Mouse (Mus musculus) lung, postnatal 0 days (tissue): ENCODE measurements around the gene Sppl2b.

Experiments used
- CTCF ChIP-seq: IDR thresholded peaks from 2 replicates; pipeline ENCODE4 v1.5.1; 2016; ENCODE audit warnings: antibody characterized with exemption, mild to moderate bottlenecking
- EP300 ChIP-seq: IDR thresholded peaks from 2 replicates; pipeline ENCODE4 v1.6.1; 2016; ENCODE audit warnings: antibody characterized with exemption, mild to moderate bottlenecking, control low read depth

DNA sequence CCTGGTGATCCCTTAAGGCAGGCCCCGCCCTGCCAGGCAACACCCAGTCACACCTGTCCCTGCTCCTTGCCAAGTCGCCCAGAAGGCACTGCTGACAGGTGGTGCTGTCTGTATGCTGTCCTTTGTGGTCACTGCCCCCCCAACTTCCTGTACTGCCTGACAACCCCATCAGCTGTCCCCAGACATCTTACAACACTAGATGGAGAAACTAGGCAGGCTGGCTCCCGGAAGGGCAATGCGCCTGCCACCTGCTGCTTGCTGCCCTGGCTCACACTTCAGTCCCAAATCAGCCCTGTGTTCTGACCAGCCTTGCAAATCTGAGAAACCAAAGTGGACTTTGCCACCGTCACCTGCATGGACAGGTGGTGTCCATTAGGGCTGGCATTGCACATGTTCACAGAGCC lies 59.2 kb downstream of the Sppl2b start:
- TF ChIP-seq EP300 (no peak), CTCF (no peak)
